Mouse (Mus musculus) ES-E14 (cell line): Measurements from ENCODE around the gene Hectd2. TPM values are rescaled to one million over a fixed set of nuclear protein-coding genes. Genes with fewer than 3 reads are reported as not detected.

ENCODE experiments used
- DNase-seq: peaks from one replicate; pipeline ENCODE4 v3.0.0-alpha.2; 2013; ENCODE audit warnings: low read depth, low spot score
- H3K27ac ChIP-seq: 2 replicates; pipeline ENCODE4 v1.5.1; 2012; ENCODE audit warnings: low read depth, mild to moderate bottlenecking, low read length, moderate library complexity, mixed read lengths; ENCODE audit not compliant: poor library complexity, insufficient read depth, severe bottlenecking
- H3K36me3 ChIP-seq: 2 replicates; pipeline ENCODE4 v1.6.1; 2012; ENCODE audit warnings: mild to moderate bottlenecking, low read length, moderate library complexity, mixed read lengths; ENCODE audit not compliant: control insufficient read depth, poor library complexity, insufficient read depth, severe bottlenecking
- H3K4me1 ChIP-seq, 2 experiments: fragments of 150-350 bp in 1 of 2; sonication (generic) in 1 of 2; 2 replicates each; pipeline ENCODE4 v1.6.1; 2012; ENCODE audit warnings: low read length in 2 of 2, mild to moderate bottlenecking in 1 of 2, mixed read lengths in 1 of 2; ENCODE audit not compliant: control insufficient read depth in 2 of 2, insufficient read depth in 2 of 2, poor library complexity in 1 of 2
- H3K4me3 ChIP-seq, 2 experiments: fragments of 150-350 bp in 1 of 2; sonication (generic) in 1 of 2; 2 replicates each; pipeline ENCODE4 v1.5.1; 2012; ENCODE audit warnings: low read length in 2 of 2, low read depth in 1 of 2, mild to moderate bottlenecking in 1 of 2, mixed read lengths in 1 of 2; ENCODE audit not compliant: insufficient read depth in 1 of 2, poor library complexity in 1 of 2, severe bottlenecking in 1 of 2
- H3K9ac ChIP-seq: 2 replicates; pipeline ENCODE4 v1.6.1; 2012; ENCODE audit warnings: low read depth, mild to moderate bottlenecking, low read length, mixed read lengths; ENCODE audit not compliant: poor library complexity, insufficient read depth, severe bottlenecking
- H3K9me3 ChIP-seq: fragments of 150-350 bp; sonication (generic); 2 replicates; pipeline ENCODE4 v1.6.1; 2012; ENCODE audit warnings: low read depth, mild to moderate bottlenecking, low read length; ENCODE audit not compliant: control insufficient read depth, insufficient read depth
- CHD2 ChIP-seq: IDR thresholded peaks from 2 replicates; pipeline ENCODE4 v1.6.1; 2014; ENCODE audit warnings: mild to moderate bottlenecking, low read depth, low read length, inconsistent platforms
- HCFC1 ChIP-seq: IDR thresholded peaks from 2 replicates; pipeline ENCODE4 v1.6.1; 2012; ENCODE audit warnings: low read length, inconsistent platforms, borderline replicate concordance; ENCODE audit not compliant: insufficient read depth
- MAFK ChIP-seq: IDR thresholded peaks from 2 replicates; pipeline ENCODE4 v1.6.1; 2014; ENCODE audit warnings: mild to moderate bottlenecking, low read depth, low read length, inconsistent platforms; ENCODE audit not compliant: insufficient read depth
- ZC3H11A ChIP-seq: IDR thresholded peaks from 2 replicates; pipeline ENCODE4 v1.6.1; 2012; ENCODE audit warnings: low read depth, mild to moderate bottlenecking, inconsistent platforms, low read length, borderline replicate concordance
- ZNF384 ChIP-seq: IDR thresholded peaks from 2 replicates; pipeline ENCODE4 v1.6.1; 2012; ENCODE audit warnings: low read depth, low read length, inconsistent platforms
- in situ Hi-C, 2 experiments: fragments of 600-800 bp; cut with MboI; formaldehyde crosslinking; loops; one replicate each; pipeline ENCODE4 v1.15.1; 2025; ENCODE audit warnings: low sequenced_read_pairs in 2 of 2, inconsistent platforms in 1 of 2; ENCODE audit not compliant: unreplicated experiment in 2 of 2
- total RNA-seq: library from RNA; depleted of rRNA; stranded (reverse); fragments of 300-350 nt; gene quantifications from 2 replicates; pipeline ENCODE4 v1.2.3, GENCODE M21; 2012; rRNA removed

The Hectd2 gene
- total RNA-seq, 1 experiment: 2.3 TPM

GRCm38 (mm10) chr19:36667368-36667767 is 112.9 kb downstream of the Hectd2 start:
- H3K9ac ChIP-seq: no peak overlapping the region
- no peaks in the 10 kb centered on the region for H3K4me1 ChIP-seq
- TF ChIP-seq ZC3H11A (no peak), HCFC1 (no peak), CHD2 (no peak), ZNF384 (no peak), MAFK (no peak)
- H3K4me3 ChIP-seq: no peak overlapping the region
- no peak for DNase-seq
- H3K27ac ChIP-seq: no peak overlapping the region
- no peaks in the 10 kb centered on the region for H3K36me3 ChIP-seq
- no peaks in the 10 kb centered on the region for H3K9me3 ChIP-seq
- in situ Hi-C loops: no loop called here

DNA sequence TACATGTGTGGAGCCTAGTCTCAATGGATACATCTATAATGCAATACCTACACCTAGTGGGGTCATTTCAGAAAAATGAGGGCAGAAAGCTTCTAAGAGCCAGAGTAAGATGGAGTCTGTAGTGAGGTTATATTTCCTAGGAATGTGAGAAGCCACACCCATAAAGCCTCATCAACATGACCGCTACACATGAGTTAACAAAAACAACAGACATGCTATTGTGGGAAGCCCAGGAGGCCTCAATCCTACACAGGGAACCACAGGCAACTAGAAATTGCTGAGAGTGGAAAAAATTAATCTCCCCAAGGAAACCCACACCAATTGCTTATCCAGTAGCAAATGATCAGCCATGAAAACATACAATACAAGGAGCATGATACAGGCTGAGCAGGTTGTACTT is 113.7 kb downstream of the Hectd2 start:
- H3K4me3 ChIP-seq: no peak overlapping the region
- no peaks in the 10 kb centered on the region for H3K4me1 ChIP-seq
- DNase-seq: no peak
- in situ Hi-C loops: no loop called here
- no peak for TF ChIP-seq ZC3H11A
- TF ChIP-seq HCFC1: no peak
- no peak for TF ChIP-seq MAFK
- no peak for TF ChIP-seq CHD2
- TF ChIP-seq ZNF384: no peak
- H3K36me3 ChIP-seq: no peaks in the 10 kb centered on the region
- H3K9ac ChIP-seq: no peak overlapping the region
- no peaks in the 10 kb centered on the region for H3K9me3 ChIP-seq
- no peak overlapping the region for H3K27ac ChIP-seq

GRCm38 (mm10) chr19:36668881-36669639 is 114.6 kb downstream of the Hectd2 start:
- Histone ChIP-seq H3K9me3 (no peaks in the 10 kb centered on the region), H3K4me3 (no peak overlapping the region), H3K9ac (no peak overlapping the region), H3K36me3 (no peaks in the 10 kb centered on the region), H3K4me1 (no peaks in the 10 kb centered on the region), H3K27ac (no peak overlapping the region)
- DNase-seq: no peak
- TF ChIP-seq CHD2: no peak
- in situ Hi-C loops: no loop called here

DNA sequence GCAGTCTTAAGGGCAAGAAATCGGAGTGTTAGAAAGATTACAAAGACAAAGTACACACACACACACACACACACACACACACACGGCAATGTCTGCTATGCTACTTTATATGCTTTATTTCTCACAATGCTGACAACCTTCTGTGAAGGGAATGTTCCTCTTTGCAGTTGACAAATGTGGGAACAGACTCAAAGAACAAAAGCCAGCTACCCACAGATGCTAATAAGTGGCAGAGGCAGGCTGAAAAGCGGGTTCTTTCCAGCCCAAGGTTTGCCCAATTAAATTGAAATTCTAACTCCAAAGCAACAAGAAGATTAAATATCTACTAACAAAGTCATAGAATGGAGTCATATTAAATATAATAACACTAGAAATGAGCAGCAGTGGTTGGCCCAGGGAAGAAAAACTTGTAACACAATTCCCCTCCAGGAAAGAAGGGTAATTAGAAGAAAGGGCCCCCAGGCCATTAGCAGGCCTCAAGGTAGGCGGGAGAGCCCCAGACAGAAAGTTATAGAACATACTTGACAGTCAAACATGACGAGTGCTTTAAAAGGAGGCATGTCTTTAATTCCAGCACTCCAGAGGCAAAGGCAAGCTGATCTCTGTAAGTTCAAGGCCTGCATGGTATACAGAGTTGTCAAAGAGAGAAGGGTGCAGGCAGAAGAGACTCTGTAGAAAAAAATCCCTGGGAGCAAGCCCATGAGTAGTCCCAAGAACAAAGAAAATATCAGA is 115.4 kb downstream of the Hectd2 start:
- Histone ChIP-seq H3K27ac (no peak overlapping the region), H3K36me3 (no peaks in the 10 kb centered on the region), H3K4me1 (no peaks in the 10 kb centered on the region), H3K4me3 (no peak overlapping the region), H3K9ac (no peak overlapping the region), H3K9me3 (no peaks in the 10 kb centered on the region)
- DNase-seq: no peak
- in situ Hi-C loops: no loop called here
- TF ChIP-seq MAFK: no peak

Other genes with a start within 250 kb of the Hectd2 start
- 16.0 and 21.5 TPM in 2 replicates for gene Pcgf5, start 206.3 kb upstream of the Hectd2 start, total RNA-seq
- gene Ppp1r3c, start 182.0 kb downstream of the Hectd2 start, total RNA-seq: 0.22 and 0.32 TPM in 2 replicates